Mouse (Mus musculus): ENCODE data around the gene Ar.

DNA sequence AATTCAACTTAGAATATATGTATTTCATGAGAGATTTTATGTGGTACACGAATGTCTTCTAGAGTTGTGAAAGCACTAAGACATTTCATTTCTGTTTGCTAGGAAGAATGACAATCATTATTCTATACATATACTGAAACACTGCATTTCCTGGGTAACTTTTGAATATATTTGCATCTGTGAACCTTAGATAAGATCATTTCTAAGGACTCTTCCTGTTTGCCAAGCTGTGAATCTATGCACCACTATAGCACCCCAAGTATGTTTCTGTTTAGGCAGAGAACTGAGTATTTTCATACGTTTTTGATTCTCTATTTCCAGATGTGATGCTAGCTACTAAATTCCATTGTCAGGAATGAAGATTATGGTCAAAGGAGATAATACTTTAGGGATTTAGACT is 153.4 kb downstream of the Ar start:
- TF ChIP-seq CTCF (IDR thresholded peaks at IDR 0.05; ENCODE audit: borderline replicate concordance, extremely low read depth, insufficient read depth, insufficient read length) (no peak), POLR2A (IDR thresholded peaks at IDR 0.05; ENCODE audit: borderline replicate concordance, extremely low read depth, insufficient read depth, insufficient read length, poor library complexity, severe bottlenecking) (no peak)

Data from brain, embryonic 14.5 days (tissue).